In genomic region chr9:75683426-75684191, GRCm38 (mm10) we compare ENCODE assay signal across 9 mouse cellular contexts. TPM values are rescaled to one million over a fixed set of nuclear protein-coding genes. Genes with fewer than 3 reads are reported as not detected.
DNase-seq lines count a peak whose midpoint lies in the region; ATAC-seq and TF ChIP-seq lines count a peak whose summit lies in the region.
"Had no signal": no experiment of that assay in that cellular context is flagged by ENCODE, and none has a peak within 500 bp of the region (broad histone marks: within the 10 kb centered on the region; RNA-seq: fewer than 3 reads in every experiment).

Scg3 (minus strand) TSS chr9:75684056.

- WGBS in embryonic facial prominence, embryonic 10.5 days, result 7% methylated on average over 42 of the region's 42 CpGs
- WGBS in heart, adult 2 months, result 12% methylated on average over 42 of the region's 42 CpGs
- WGBS in kidney, adult 2 months, result 10% methylated on average over 42 of the region's 42 CpGs
- 4% methylated on average over 42 of the region's 42 CpGs for WGBS in midbrain, embryonic 14.5 days
- 8% methylated on average over 42 of the region's 42 CpGs for WGBS in stomach, embryonic 15.5 days

- H3K27me3 ChIP-seq in embryonic facial prominence, embryonic 10.5 days (replicated peaks; ENCODE audit: low read depth, poor library complexity, severe bottlenecking), result no peaks in the 10 kb centered on the region
- 0 out of 2 replicates have a peak, but pooled peaks cover 1% of the 10 kb centered on the region for H3K27me3 ChIP-seq in heart, adult 2 months (ENCODE audit: control insufficient read depth, insufficient read depth, low read length)
- no peaks in the 10 kb centered on the region; the same call in 1 of the 2 replicates for H3K27me3 ChIP-seq in kidney, adult 2 months (replicated peaks; ENCODE audit: control insufficient read depth, insufficient read depth, low read length)
- no peaks in the 10 kb centered on the region for H3K27me3 ChIP-seq in midbrain, embryonic 14.5 days (ENCODE audit: control insufficient read depth, insufficient read depth, low read length)
- H3K27me3 ChIP-seq in stomach, embryonic 15.5 days (replicated peaks), result no peaks in the 10 kb centered on the region

- peak within 1 kb of the TSS; percentile 50 for H3K4me2 ChIP-seq in midbrain, embryonic 14.5 days (ENCODE audit: low read length)
- peak within 1 kb of the TSS; percentile 57 for H3K4me2 ChIP-seq in stomach, embryonic 15.5 days

- H3K27ac ChIP-seq in embryonic facial prominence, embryonic 10.5 days (replicated peaks), result peak within 1 kb of the TSS; percentile 54
- no peak within 1 kb of the TSS for H3K27ac ChIP-seq in heart, adult 2 months
- H3K27ac ChIP-seq in kidney, adult 2 months (ENCODE audit: insufficient read depth, low read depth, low read length), result no peak within 1 kb of the TSS
- H3K27ac ChIP-seq in midbrain, embryonic 14.5 days (replicated peaks; ENCODE audit: low read depth, low read length), result peak within 1 kb of the TSS; percentile 90
- H3K27ac ChIP-seq in stomach, embryonic 15.5 days, result no peak within 1 kb of the TSS

- TF ChIP-seq CTCF in heart, adult 2 months (IDR thresholded peaks at IDR 0.05), result no peak
- no peak for TF ChIP-seq CTCF in kidney, adult 2 months (conservative IDR thresholded peaks at IDR 0.05; ENCODE audit: insufficient read depth, insufficient read length, low read depth, low read length)

- H3K9ac ChIP-seq in heart, adult 2 months (ENCODE audit: low read depth, low read length), result no peak within 1 kb of the TSS
- peak within 1 kb of the TSS; percentile 79 for H3K9ac ChIP-seq in midbrain, embryonic 14.5 days (replicated peaks; ENCODE audit: low read length)
- H3K9ac ChIP-seq in stomach, embryonic 15.5 days, result no peak within 1 kb of the TSS

- no peaks in the 10 kb centered on the region for H3K36me3 ChIP-seq in embryonic facial prominence, embryonic 10.5 days (replicated peaks)
- H3K36me3 ChIP-seq in heart, adult 2 months (ENCODE audit: control insufficient read depth, insufficient read depth, low read length), result no peaks in the 10 kb centered on the region
- H3K36me3 ChIP-seq in kidney, adult 2 months (ENCODE audit: control insufficient read depth, insufficient read depth, low read length), result no peaks in the 10 kb centered on the region
- peaks cover 18% of the 10 kb centered on the region for H3K36me3 ChIP-seq in midbrain, embryonic 14.5 days (ENCODE audit: control insufficient read depth, insufficient read depth, low read length)
- H3K36me3 ChIP-seq in stomach, embryonic 15.5 days, result no peaks in the 10 kb centered on the region

- H3K9me3 ChIP-seq in embryonic facial prominence, embryonic 10.5 days, result no peaks in the 10 kb centered on the region
- no peaks in the 10 kb centered on the region for H3K9me3 ChIP-seq in midbrain, embryonic 14.5 days (ENCODE audit: control insufficient read depth, low read length)
- H3K9me3 ChIP-seq in stomach, embryonic 15.5 days, result no peaks in the 10 kb centered on the region

- intact Hi-C loops in heart, adult 2 months (cut with DNase I), result no loop called here
- intact Hi-C loops in left cerebral cortex, postnatal 4 days (cut with DNase I), result no loop called here

- ATAC-seq in midbrain, embryonic 14.5 days (ENCODE audit: low FRiP score, low TSS enrichment), result peak; percentile 99
- peak; percentile 88 for ATAC-seq in stomach, embryonic 15.5 days (ENCODE audit: insufficient read depth, low FRiP score, low read depth)
- ATAC-seq in erythroid progenitor cell, adult 5-6 weeks (replicated peaks; ENCODE audit: low FRiP score, poor library complexity, severe bottlenecking), result no peak

- peaks cover 8% of the 10 kb centered on the region for H3K4me1 ChIP-seq in embryonic facial prominence, embryonic 10.5 days
- no peaks in the 10 kb centered on the region for H3K4me1 ChIP-seq in heart, adult 2 months (ENCODE audit: control insufficient read depth, insufficient read depth, low read length)
- no peaks in the 10 kb centered on the region for H3K4me1 ChIP-seq in kidney, adult 2 months (ENCODE audit: control insufficient read depth, insufficient read depth, low read length)
- H3K4me1 ChIP-seq in midbrain, embryonic 14.5 days (ENCODE audit: control insufficient read depth, insufficient read depth, low read length), result 0 out of 2 replicates have a peak, but pooled peaks cover 12% of the 10 kb centered on the region
- H3K4me1 ChIP-seq in stomach, embryonic 15.5 days, result peaks cover 6% of the 10 kb centered on the region

- TF ChIP-seq EP300 in heart, adult 2 months (IDR thresholded peaks at IDR 0.05; ENCODE audit: insufficient read depth, low read depth, low read length), result no peak

- no peak for TF ChIP-seq POLR2A in heart, adult 2 months (IDR thresholded peaks at IDR 0.05; ENCODE audit: insufficient read depth, low read depth, low read length)
- TF ChIP-seq POLR2A in kidney, adult 2 months (IDR thresholded peaks at IDR 0.05; ENCODE audit: low read depth, low read length), result no peak

- DNase-seq in adrenal gland, postnatal 4 days (ENCODE audit: low spot score in 2 of 2), result peak; percentile 30 to 37
- peak; percentile 93 for DNase-seq in embryonic facial prominence, embryonic 10.5 days (ENCODE audit: low spot score)
- peak; percentile 46 to 63 for DNase-seq in heart, adult 2 months
- peak; percentile 49 for DNase-seq in kidney, adult 2 months
- peak; percentile 97 for DNase-seq in left cerebral cortex, postnatal 4 days
- DNase-seq in midbrain, embryonic 14.5 days, result peak; percentile 98

- no peaks in the 10 kb centered on the region for H3K79me2 ChIP-seq in heart, adult 2 months (replicated peaks; ENCODE audit: control insufficient read depth, insufficient read depth, low read length)

- H3K4me3 ChIP-seq in embryonic facial prominence, embryonic 10.5 days, result peak within 1 kb of the TSS; percentile 56
- H3K4me3 ChIP-seq in heart, adult 2 months, result no peak within 1 kb of the TSS
- H3K4me3 ChIP-seq in kidney, adult 2 months (ENCODE audit: insufficient read depth, low read depth, low read length), result no peak within 1 kb of the TSS
- H3K4me3 ChIP-seq in midbrain, embryonic 14.5 days (replicated peaks; ENCODE audit: low read depth, low read length), result peak within 1 kb of the TSS; percentile 62
- H3K4me3 ChIP-seq in stomach, embryonic 15.5 days (replicated peaks), result peak within 1 kb of the TSS; percentile 32

RNA-seq across cellular contexts. Expression of gene Scg3, which starts in this region (rescaled TPM):
- total RNA-seq in adrenal gland, postnatal 4 days (2021), result 10 to 100 TPM; 44.2 to 45.6 TPM
- 9.9 and 10.0 TPM in 2 replicates for polyA plus RNA-seq in embryonic facial prominence, embryonic 10.5 days (2016; fragmentation: Nextera tagmentation; extraction: Ambion mirVana)
- total RNA-seq in heart, adult 2 months (2021), result under 1 TPM; 0.37 to 0.43 TPM
- 0.20 and 1.3 TPM in 2 replicates for polyA plus RNA-seq in heart, adult 2 months (2012; rRNA removed)
- 0.35 and 1.2 TPM in 2 replicates for polyA plus RNA-seq in kidney, adult 2 months (2012; rRNA removed)
- total RNA-seq in left cerebral cortex, postnatal 4 days (2021), result 100 to 1,000 TPM; 183 to 193 TPM
- 122 and 125 TPM in 2 replicates for polyA plus RNA-seq in midbrain, embryonic 14.5 days (2014; fragmentation: Nextera tagmentation; extraction: Ambion mirVana)
- polyA plus RNA-seq in stomach, embryonic 15.5 days (2015; fragmentation: Nextera tagmentation; extraction: Ambion mirVana), result 9.7 and 11.3 TPM in 2 replicates
- total RNA-seq in erythroid progenitor cell, adult 5-6 weeks (2015; ENCODE audit: low replicate concordance), result not detected in 2 replicates
- total RNA-seq in erythroid progenitor cell, adult 5-6 weeks (2017; ENCODE audit: low replicate concordance), result not detected in 2 replicates
- total RNA-seq: liver, adult 2 months had no signal
- polyA plus RNA-seq: liver, adult 2 months had no signal

Comparison
In these comparisons a context has a peak if more than half of its experiments do, and no peak if none do; other contexts are left out.
1. RNA of gene Scg3 (total RNA-seq): 183 to 193 TPM in left cerebral cortex, postnatal 4 days and 44.2 to 45.6 TPM in adrenal gland, postnatal 4 days; 0.37 to 0.43 TPM in heart, adult 2 months and not detected in erythroid progenitor cell, adult 5-6 weeks; every median in the first group is over 10 times any median in the second.
2. RNA of gene Scg3 (polyA plus RNA-seq): 122 to 125 TPM in midbrain, embryonic 14.5 days; 9.9 to 10.0 TPM in embryonic facial prominence, embryonic 10.5 days, 9.7 to 11.3 TPM in stomach, embryonic 15.5 days, 0.20 to 1.3 TPM in heart, adult 2 months and 0.35 to 1.2 TPM in kidney, adult 2 months; every median in the first group is over 10 times any median in the second.
3. DNase-seq: peak in every context shown above with its lines; median percentile 98 in midbrain, embryonic 14.5 days; 97 in left cerebral cortex, postnatal 4 days; 93 in embryonic facial prominence, embryonic 10.5 days; 54 in heart, adult 2 months; 49 in kidney, adult 2 months; 34 in adrenal gland, postnatal 4 days.
4. H3K27ac ChIP-seq: peak in embryonic facial prominence, embryonic 10.5 days (single experiment) and midbrain, embryonic 14.5 days (single experiment); none in heart, adult 2 months (single experiment), kidney, adult 2 months (single experiment) and stomach, embryonic 15.5 days (single experiment).
5. H3K4me3 ChIP-seq: peak in embryonic facial prominence, embryonic 10.5 days (single experiment), midbrain, embryonic 14.5 days (single experiment) and stomach, embryonic 15.5 days (single experiment); none in heart, adult 2 months (single experiment) and kidney, adult 2 months (single experiment).